ENCODE assay signal across 18 mouse cellular contexts in genomic region chr19:36700937-36701336, GRCm38 (mm10). TPM values are rescaled to one million over a fixed set of nuclear protein-coding genes. Genes with fewer than 3 reads are reported as not detected.
DNase-seq lines count a peak whose midpoint lies in the region; ATAC-seq and TF ChIP-seq lines count a peak whose summit lies in the region.
"Had no signal": no experiment of that assay in that cellular context is flagged by ENCODE, and none has a peak within 500 bp of the region (broad histone marks: within the 10 kb centered on the region; RNA-seq: fewer than 3 reads in every experiment).

No protein-coding gene starts in this region.

- no peak overlapping the region for H3K4me2 ChIP-seq in embryonic facial prominence, embryonic 14.5 days (ENCODE audit: low read depth, low read length)
- no peak overlapping the region for H3K4me2 ChIP-seq in intestine, embryonic 15.5 days (replicated peaks)
- H3K4me2 ChIP-seq: forebrain, embryonic 12.5 days had no signal

- H3K79me2 ChIP-seq in heart, adult 2 months (replicated peaks; ENCODE audit: control insufficient read depth, insufficient read depth, low read length), result no peaks in the 10 kb centered on the region

- no peak for ATAC-seq in embryonic facial prominence, embryonic 14.5 days (ENCODE audit: low read depth)
- ATAC-seq in intestine, embryonic 15.5 days, result no peak
- ATAC-seq in monocyte, adult 5-6 weeks (replicated peaks; ENCODE audit: insufficient number of reproducible peaks, low FRiP score, low TSS enrichment, poor library complexity, severe bottlenecking), result no peak
- ATAC-seq: hindbrain, embryonic 16.5 days; midbrain, embryonic 16.5 days had no signal

- intact Hi-C loops in heart, adult 2 months (cut with DNase I), result no loop called here
- intact Hi-C loops in left cerebral cortex, postnatal 4 days (cut with DNase I), result no loop called here

- 64% methylated on average over 4 of the region's 4 CpGs for whole genome bisulfite sequencing in heart, embryonic 10.5 days
- WGBS in heart, adult 2 months, result 78% methylated on average over 4 of the region's 4 CpGs
- 60% methylated on average over 4 of the region's 4 CpGs for WGBS in embryonic facial prominence, embryonic 14.5 days
- WGBS in intestine, embryonic 15.5 days, result 70% methylated on average over 4 of the region's 4 CpGs

- H3K27ac ChIP-seq in heart, embryonic 10.5 days, result peak overlapping the region; percentile 77
- no peak overlapping the region; the same call in 1 of the 2 replicates for H3K27ac ChIP-seq in heart, adult 2 months
- H3K27ac ChIP-seq in embryonic facial prominence, embryonic 14.5 days (replicated peaks; ENCODE audit: low read depth, low read length), result peak overlapping the region; percentile 64
- H3K27ac ChIP-seq in intestine, embryonic 15.5 days, result peak overlapping the region; percentile 8; the same call in 1 of the 2 replicates
- H3K27ac ChIP-seq: forebrain, embryonic 12.5 days had no signal

- peaks cover 45% of the 10 kb centered on the region for H3K4me1 ChIP-seq in heart, embryonic 10.5 days
- peaks cover 22% of the 10 kb centered on the region for H3K4me1 ChIP-seq in heart, adult 2 months (ENCODE audit: control insufficient read depth, insufficient read depth, low read length)
- H3K4me1 ChIP-seq in embryonic facial prominence, embryonic 14.5 days (ENCODE audit: control insufficient read depth, insufficient read depth, low read length), result peaks cover 26% of the 10 kb centered on the region
- peaks cover 19% of the 10 kb centered on the region for H3K4me1 ChIP-seq in intestine, embryonic 15.5 days (replicated peaks)

- no peak for TF ChIP-seq POLR2A in heart, adult 2 months (IDR thresholded peaks at IDR 0.05; ENCODE audit: insufficient read depth, low read depth, low read length)

- no peak for TF ChIP-seq CTCF in heart, adult 2 months (IDR thresholded peaks at IDR 0.05)

- no peaks in the 10 kb centered on the region for H3K36me3 ChIP-seq in heart, embryonic 10.5 days
- H3K36me3 ChIP-seq in heart, adult 2 months (ENCODE audit: control insufficient read depth, insufficient read depth, low read length), result peaks cover 4% of the 10 kb centered on the region
- no peaks in the 10 kb centered on the region for H3K36me3 ChIP-seq in embryonic facial prominence, embryonic 14.5 days (ENCODE audit: control insufficient read depth, insufficient read depth, low read length)
- no peaks in the 10 kb centered on the region for H3K36me3 ChIP-seq in intestine, embryonic 15.5 days
- H3K36me3 ChIP-seq: forebrain, embryonic 12.5 days had no signal

- no peaks in the 10 kb centered on the region for H3K27me3 ChIP-seq in heart, embryonic 10.5 days (ENCODE audit: insufficient read depth, poor library complexity, severe bottlenecking)
- H3K27me3 ChIP-seq in heart, adult 2 months (ENCODE audit: control insufficient read depth, insufficient read depth, low read length), result no peaks in the 10 kb centered on the region
- H3K27me3 ChIP-seq in embryonic facial prominence, embryonic 14.5 days (replicated peaks; ENCODE audit: control insufficient read depth, insufficient read depth, low read length), result no peaks in the 10 kb centered on the region
- no peaks in the 10 kb centered on the region for H3K27me3 ChIP-seq in intestine, embryonic 15.5 days (replicated peaks)
- H3K27me3 ChIP-seq: forebrain, embryonic 12.5 days had no signal

- no peak for TF ChIP-seq EP300 in heart, adult 2 months (IDR thresholded peaks at IDR 0.05; ENCODE audit: insufficient read depth, low read depth, low read length)

- no peak overlapping the region for H3K4me3 ChIP-seq in heart, embryonic 10.5 days
- no peak overlapping the region for H3K4me3 ChIP-seq in heart, adult 2 months
- no peak overlapping the region for H3K4me3 ChIP-seq in embryonic facial prominence, embryonic 14.5 days (ENCODE audit: low read depth, low read length)
- H3K4me3 ChIP-seq in intestine, embryonic 15.5 days (replicated peaks), result no peak overlapping the region
- H3K4me3 ChIP-seq: forebrain, embryonic 12.5 days had no signal

- no peak overlapping the region for H3K9ac ChIP-seq in heart, adult 2 months (ENCODE audit: low read depth, low read length)
- H3K9ac ChIP-seq in embryonic facial prominence, embryonic 14.5 days (ENCODE audit: low read depth, low read length), result no peak overlapping the region
- H3K9ac ChIP-seq in intestine, embryonic 15.5 days, result no peak overlapping the region
- H3K9ac ChIP-seq: forebrain, embryonic 12.5 days had no signal

- no peaks in the 10 kb centered on the region for H3K9me3 ChIP-seq in heart, embryonic 10.5 days
- no peaks in the 10 kb centered on the region; the same call in 1 of the 2 replicates for H3K9me3 ChIP-seq in embryonic facial prominence, embryonic 14.5 days (ENCODE audit: control insufficient read depth, low read length)
- H3K9me3 ChIP-seq in intestine, embryonic 15.5 days, result no peaks in the 10 kb centered on the region

- no peak for DNase-seq in heart, embryonic 10.5 days (ENCODE audit: low spot score)
- DNase-seq in heart, adult 2 months, result no peak
- peak; percentile 13 for DNase-seq in left cerebral cortex, postnatal 4 days
- no peak for DNase-seq in left cerebral cortex, adult 18-20 months (ENCODE audit: low spot score in 2 of 2)
- DNase-seq in embryonic facial prominence, embryonic 14.5 days (ENCODE audit: low spot score), result no peak
- DNase-seq in adrenal gland, adult 8-10 months, result no peak
- DNase-seq: adrenal gland, postnatal 14 days; cerebellum, adult 18-20 months; kidney, adult 9 months; kidney, postnatal 4 days; thymus, postnatal 14 days had no signal

RNA-seq across cellular contexts. Expression of gene Ppp1r3c, which starts 35.5 kb away (rescaled TPM):
- polyA plus RNA-seq in heart, embryonic 10.5 days (2016; fragmentation: Nextera tagmentation; extraction: Ambion mirVana), result 31.3 and 46.9 TPM in 2 replicates
- total RNA-seq in heart, adult 2 months (2021), result 100 to 1,000 TPM in 1 of 2 experiments, 10 to 100 TPM in 1; 90.4 to 152 TPM
- polyA plus RNA-seq in heart, adult 2 months (2012; rRNA removed), result 49.7 and 99.7 TPM in 2 replicates
- total RNA-seq in left cerebral cortex, postnatal 4 days (2021), result 10 to 100 TPM; 17.4 to 19.9 TPM
- 10 to 100 TPM; 48.8 to 61.9 TPM for total RNA-seq in left cerebral cortex, adult 18-20 months (2021)
- polyA plus RNA-seq in embryonic facial prominence, embryonic 14.5 days (2014; fragmentation: Nextera tagmentation; extraction: Ambion mirVana), result 20.9 and 23.7 TPM in 2 replicates
- polyA plus RNA-seq in intestine, embryonic 15.5 days (2015; fragmentation: Nextera tagmentation; extraction: Ambion mirVana), result 11.3 and 11.4 TPM in 2 replicates
- not detected in 3 replicates for total RNA-seq in monocyte, adult 5-6 weeks (2017)
- total RNA-seq in adrenal gland, adult 8-10 months (2022), result 10 to 100 TPM in 2 of 4 experiments, 1 to 10 TPM in 2; 3.0 to 17.5 (median 10.1) TPM
- total RNA-seq: megakaryocyte, adult 5-6 weeks had no signal
- polyA plus RNA-seq: C2C12 had no signal
